Mouse (Mus musculus) heart, embryonic 15.5 days (tissue): Measurements from ENCODE around the gene Rbl1. TPM values are rescaled to one million over a fixed set of nuclear protein-coding genes. Genes with fewer than 3 reads are reported as not detected.
A peak's percentile ranks its signal among the peaks of the same experiment; 100 is the strongest.
"Not testable (repeated sequence)": the region's sequence is repeated elsewhere in the genome, so short reads cannot be mapped to it uniquely, and the experiment has no call there.

Experiments
- ATAC-seq: fragments of 200-750 bp; cut with Nextera tagmentation; replicated peaks from 2 replicates; pipeline ENCODE4 v1.8.0; 2017; ENCODE audit warnings: low read depth, moderate TSS enrichment; ENCODE audit not compliant: insufficient number of reproducible peaks, insufficient read depth, low FRiP score
- H3K27ac ChIP-seq: fragments of 300-500 bp; sonication (generic); 2 replicates; pipeline ENCODE4 v1.5.1; 2015; ENCODE audit warnings: mild to moderate bottlenecking, inconsistent platforms
- H3K27me3 ChIP-seq: fragments of 300-500 bp; sonication (generic); 2 replicates; pipeline ENCODE4 v1.6.1; 2015; ENCODE audit warnings: inconsistent platforms
- H3K36me3 ChIP-seq: fragments of 300-500 bp; sonication (generic); 2 replicates; pipeline ENCODE4 v1.6.1; 2015; ENCODE audit warnings: mild to moderate bottlenecking, inconsistent platforms
- H3K4me1 ChIP-seq: fragments of 300-500 bp; sonication (generic); replicated peaks from 2 replicates; pipeline ENCODE4 v1.6.1; 2015; ENCODE audit warnings: inconsistent platforms
- H3K4me2 ChIP-seq: fragments of 300-500 bp; sonication (generic); 2 replicates; pipeline ENCODE4 v1.6.1; 2015; ENCODE audit warnings: inconsistent platforms, mild to moderate bottlenecking, moderate library complexity
- H3K4me3 ChIP-seq: fragments of 300-500 bp; sonication (generic); 2 replicates; pipeline ENCODE4 v1.5.1; 2015; ENCODE audit warnings: mild to moderate bottlenecking, inconsistent platforms
- H3K9ac ChIP-seq: fragments of 300-500 bp; sonication (generic); 2 replicates; pipeline ENCODE4 v1.6.1; 2015; ENCODE audit warnings: mild to moderate bottlenecking, inconsistent platforms
- H3K9me3 ChIP-seq: fragments of 300-500 bp; sonication (generic); replicated peaks from 2 replicates; pipeline ENCODE4 v1.6.1; 2016; ENCODE audit warnings: inconsistent platforms
- WGBS: fragments of 180-500 bp; shearing (Covaris S2); methylation state at CpG from one replicate; pipeline ENCODE4 v1.1.7; 2015; ENCODE audit warnings: mixed read lengths; 5-methylcytosine and 5-hydroxymethylcytosine counted together
- polyA plus RNA-seq: library from polyadenylated mRNA; unstranded; fragments of >200 nt; fragmentation: Nextera tagmentation; extraction: Ambion mirVana; gene quantifications from 2 replicates; pipeline ENCODE4 v1.2.1, GENCODE M21; 2015

The Rbl1 gene
- polyA plus RNA-seq, result 14.9 and 17.2 TPM in 2 replicates

- Histone ChIP-seq H3K27me3 (no peaks in the 10 kb centered on the region), H3K36me3 (no peaks in the 10 kb centered on the region; the same call in 1 of the 2 replicates), H3K4me2 (peak within 1 kb of the TSS; percentile 82), H3K4me1 (0 out of 2 replicates have a peak, but pooled peaks cover 10% of the 10 kb centered on the region), H3K4me3 (peak within 1 kb of the TSS; percentile 81), H3K9me3 (no peaks in the 10 kb centered on the region), H3K9ac (peak within 1 kb of the TSS; percentile 91), H3K27ac (peak within 1 kb of the TSS; percentile 94)
- ATAC-seq, result peak; percentile 82
- 1% methylated on average over 73 of the region's 73 CpGs for WGBS
Observed at GRCm38 (mm10) chr2:157204366-157205218, at the start of gene Rbl1. Gene Rbl1 (minus strand): TSS chr2:157204534.

GRCm38 (mm10) chr2:157248111-157248510, 43.8 kb upstream of the Rbl1 start:
- Histone ChIP-seq H3K4me1 (no peaks in the 10 kb centered on the region), H3K9me3 (no peaks in the 10 kb centered on the region), H3K36me3 (no peaks in the 10 kb centered on the region), H3K27ac (no peak overlapping the region), H3K9ac (no peak overlapping the region), H3K4me2 (no peak overlapping the region), H3K27me3 (no peaks in the 10 kb centered on the region), H3K4me3 (no peak overlapping the region)
- no peak for ATAC-seq

GRCm38 (mm10) chr2:157245603-157246002, 41.3 kb upstream of the Rbl1 start:
- ATAC-seq, result no peak
- H3K27me3 ChIP-seq, result no peaks in the 10 kb centered on the region
- no peak overlapping the region for H3K4me3 ChIP-seq
- H3K4me1 ChIP-seq, result no peaks in the 10 kb centered on the region
- no peak overlapping the region for H3K4me2 ChIP-seq
- H3K9ac ChIP-seq, result no peak overlapping the region
- WGBS, result 66% methylated on average over 2 of the region's 2 CpGs
- no peaks in the 10 kb centered on the region for H3K9me3 ChIP-seq
- no peak overlapping the region for H3K27ac ChIP-seq
- no peaks in the 10 kb centered on the region for H3K36me3 ChIP-seq

GRCm38 (mm10) chr2:157245001-157245400, 40.7 kb upstream of the Rbl1 start:
- WGBS, result 42% methylated on average over 5 of the region's 5 CpGs

GRCm38 (mm10) chr2:157235946-157236345, 31.6 kb upstream of the Rbl1 start:
- H3K4me2 ChIP-seq, result no peak overlapping the region
- H3K27me3 ChIP-seq, result 0 out of 2 replicates have a peak, but pooled peaks cover 5% of the 10 kb centered on the region
- no peak overlapping the region for H3K9ac ChIP-seq
- no peak for ATAC-seq
- no peaks in the 10 kb centered on the region for H3K4me1 ChIP-seq
- no peak overlapping the region for H3K27ac ChIP-seq
- H3K36me3 ChIP-seq, result no peaks in the 10 kb centered on the region
- H3K9me3 ChIP-seq, result no peaks in the 10 kb centered on the region
- WGBS, result 94% methylated on average over 8 of the region's 8 CpGs
- no peak overlapping the region for H3K4me3 ChIP-seq

More at GRCm38 (mm10) chr2:157245001-157245400, 40.7 kb upstream of the Rbl1 start:
- ATAC-seq, result no peak
- Histone ChIP-seq H3K27ac (no peak overlapping the region), H3K4me2 (no peak overlapping the region), H3K4me3 (no peak overlapping the region), H3K9ac (no peak overlapping the region), H3K36me3 (no peaks in the 10 kb centered on the region), H3K27me3 (no peaks in the 10 kb centered on the region), H3K4me1 (no peaks in the 10 kb centered on the region), H3K9me3 (no peaks in the 10 kb centered on the region)

GRCm38 (mm10) chr2:157221916-157222315, 17.6 kb upstream of the Rbl1 start:
- H3K36me3 ChIP-seq, H3K9ac ChIP-seq, H3K4me3 ChIP-seq, H3K9me3 ChIP-seq, H3K27me3 ChIP-seq, H3K4me1 ChIP-seq, ATAC-seq, H3K27ac ChIP-seq, H3K4me2 ChIP-seq: not testable (repeated sequence)
- WGBS, result 76% methylated on average over 3 of the region's 3 CpGs

GRCm38 (mm10) chr2:157220108-157220507, 15.8 kb upstream of the Rbl1 start:
- Histone ChIP-seq H3K4me2 (no peak overlapping the region), H3K27ac (no peak overlapping the region), H3K9ac (no peak overlapping the region), H3K4me1 (no peaks in the 10 kb centered on the region), H3K27me3 (no peaks in the 10 kb centered on the region), H3K9me3 (no peaks in the 10 kb centered on the region), H3K4me3 (no peak overlapping the region), H3K36me3 (no peaks in the 10 kb centered on the region)
- WGBS, result 77% methylated on average over 6 of the region's 6 CpGs
- ATAC-seq, result no peak

- Histone ChIP-seq H3K4me2 (no peak overlapping the region), H3K9ac (no peak overlapping the region), H3K27me3 (no peaks in the 10 kb centered on the region), H3K4me3 (no peak overlapping the region), H3K27ac (no peak overlapping the region), H3K36me3 (no peaks in the 10 kb centered on the region), H3K9me3 (no peaks in the 10 kb centered on the region), H3K4me1 (no peaks in the 10 kb centered on the region)
- 91% methylated on average over 7 of the region's 7 CpGs for WGBS
- no peak for ATAC-seq
Observed at GRCm38 (mm10) chr2:157211731-157212130, 7.4 kb upstream of the Rbl1 start.

- Histone ChIP-seq H3K4me3 (peak overlapping the region; percentile 81), H3K36me3 (peaks cover 7% of the 10 kb centered on the region), H3K4me1 (0 out of 2 replicates have a peak, but pooled peaks cover 10% of the 10 kb centered on the region), H3K4me2 (peak overlapping the region; percentile 82), H3K27me3 (no peaks in the 10 kb centered on the region), H3K9ac (peak overlapping the region; percentile 91), H3K9me3 (no peaks in the 10 kb centered on the region), H3K27ac (peak overlapping the region; percentile 94)
- ATAC-seq, result peak; percentile 80
- WGBS, result 1% methylated on average over 48 of the region's 49 CpGs
Observed at GRCm38 (mm10) chr2:157203459-157204365, 622 bp downstream of the Rbl1 start.

- Histone ChIP-seq H3K36me3 (peaks cover 11% of the 10 kb centered on the region), H3K9me3 (no peaks in the 10 kb centered on the region), H3K4me3 (peak overlapping the region; percentile 81), H3K27ac (no peak overlapping the region), H3K4me2 (peak overlapping the region; percentile 82), H3K4me1 (0 out of 2 replicates have a peak, but pooled peaks cover 10% of the 10 kb centered on the region), H3K9ac (no peak overlapping the region), H3K27me3 (no peaks in the 10 kb centered on the region)
- ATAC-seq, result no peak
Observed at GRCm38 (mm10) chr2:157203026-157203425, 1.3 kb downstream of the Rbl1 start.

- H3K9me3 ChIP-seq, result no peaks in the 10 kb centered on the region
- no peaks in the 10 kb centered on the region for H3K27me3 ChIP-seq
- H3K4me1 ChIP-seq, result 0 out of 2 replicates have a peak, but pooled peaks cover 10% of the 10 kb centered on the region
- no peak overlapping the region for H3K4me2 ChIP-seq
- H3K9ac ChIP-seq, result no peak overlapping the region
- no peak for ATAC-seq
- H3K27ac ChIP-seq, result no peak overlapping the region
- 83% methylated on average over 6 of the region's 6 CpGs for WGBS
- H3K36me3 ChIP-seq, result peaks cover 11% of the 10 kb centered on the region
- no peak overlapping the region for H3K4me3 ChIP-seq
Observed at GRCm38 (mm10) chr2:157202361-157202760, 2.0 kb downstream of the Rbl1 start.
